Mouse (Mus musculus) embryonic facial prominence, embryonic 14.5 days (tissue): ENCODE measurements around the gene Gal3st2c. TPM values are rescaled to one million over a fixed set of nuclear protein-coding genes. Genes with fewer than 3 reads are reported as not detected.
"Not testable (repeated sequence)": the region's sequence is repeated elsewhere in the genome, so short reads cannot be mapped to it uniquely, and the experiment has no call there.

Source experiments
- ATAC-seq: fragments of 200-750 bp; cut with Nextera tagmentation; 2 replicates; pipeline ENCODE4 v1.8.0; 2017; ENCODE audit warnings: low read depth, moderate number of reproducible peaks, moderate TSS enrichment
- DNase-seq: peaks from one replicate; pipeline ENCODE4 v3.0.0-alpha.2; 2015; ENCODE audit warnings: low spot score
- H3K27ac ChIP-seq: fragments of 300-500 bp; sonication (generic); replicated peaks from 2 replicates; pipeline ENCODE4 v1.5.1; 2014; ENCODE audit warnings: low read depth, mild to moderate bottlenecking, low read length, moderate library complexity
- H3K27me3 ChIP-seq: fragments of 300-500 bp; sonication (generic); replicated peaks from 2 replicates; pipeline ENCODE4 v1.6.1; 2014; ENCODE audit warnings: low read length; ENCODE audit not compliant: control insufficient read depth, insufficient read depth
- H3K36me3 ChIP-seq: fragments of 300-500 bp; sonication (generic); 2 replicates; pipeline ENCODE4 v1.6.1; 2014; ENCODE audit warnings: low read length, mixed read lengths; ENCODE audit not compliant: control insufficient read depth, insufficient read depth
- H3K4me1 ChIP-seq: fragments of 300-500 bp; sonication (generic); 2 replicates; pipeline ENCODE4 v1.6.1; 2014; ENCODE audit warnings: antibody characterized with exemption, low read length; ENCODE audit not compliant: control insufficient read depth, insufficient read depth
- H3K4me2 ChIP-seq: fragments of 300-500 bp; sonication (generic); 2 replicates; pipeline ENCODE4 v1.6.1; 2014; ENCODE audit warnings: low read depth, mild to moderate bottlenecking, low read length, moderate library complexity, mixed read lengths
- H3K4me3 ChIP-seq: fragments of 300-500 bp; sonication (generic); 2 replicates; pipeline ENCODE4 v1.5.1; 2014; ENCODE audit warnings: low read depth, mild to moderate bottlenecking, low read length
- H3K9ac ChIP-seq: fragments of 300-500 bp; sonication (generic); 2 replicates; pipeline ENCODE4 v1.6.1; 2014; ENCODE audit warnings: low read depth, mild to moderate bottlenecking, low read length, moderate library complexity, mixed read lengths
- H3K9me3 ChIP-seq: fragments of 300-500 bp; sonication (generic); 2 replicates; pipeline ENCODE4 v1.6.1; 2016; ENCODE audit warnings: low read length; ENCODE audit not compliant: control insufficient read depth
- WGBS: fragments of 180-500 bp; shearing (Covaris S2); extraction: QIAGEN DNeasy Blood & Tissue Kit; methylation state at CpG from one replicate; pipeline ENCODE4 v1.1.7; 2014; 5-methylcytosine and 5-hydroxymethylcytosine counted together
- polyA plus RNA-seq: library from polyadenylated mRNA; unstranded; fragments of >200 nt; fragmentation: Nextera tagmentation; extraction: Ambion mirVana; gene quantifications from 2 replicates; pipeline ENCODE4 v1.2.1, GENCODE M21; 2014

The Gal3st2c gene
- polyA plus RNA-seq, 1 experiment from 2014 or later, result not detected

GRCm38 (mm10) chr1:93988786-93989185 is 1.5 kb upstream of the Gal3st2c start:
- WGBS, result 58% methylated on average over 3 of the region's 3 CpGs
- Histone ChIP-seq H3K4me1 (no peaks in the 10 kb centered on the region), H3K27me3 (no peaks in the 10 kb centered on the region), H3K9me3 (no peaks in the 10 kb centered on the region), H3K4me3 (no peak overlapping the region), H3K27ac (no peak overlapping the region), H3K9ac (no peak overlapping the region), H3K4me2 (no peak overlapping the region), H3K36me3 (no peaks in the 10 kb centered on the region)
- DNase-seq (no peak), ATAC-seq (no peak)

GRCm38 (mm10) chr1:93991068-93991467 is 759 bp downstream of the Gal3st2c start:
- H3K4me1 ChIP-seq, ATAC-seq, DNase-seq, H3K4me2 ChIP-seq, H3K4me3 ChIP-seq, H3K9me3 ChIP-seq, H3K27me3 ChIP-seq, H3K9ac ChIP-seq, H3K36me3 ChIP-seq, H3K27ac ChIP-seq: not testable (repeated sequence)
- WGBS, result 77% methylated on average over 2 of the region's 2 CpGs

GRCm38 (mm10) chr1:93991491-93991890 is 1.2 kb downstream of the Gal3st2c start:
- H3K27me3 ChIP-seq, H3K4me1 ChIP-seq, H3K9me3 ChIP-seq, H3K4me2 ChIP-seq, H3K9ac ChIP-seq, H3K27ac ChIP-seq, DNase-seq, ATAC-seq, H3K4me3 ChIP-seq, H3K36me3 ChIP-seq: not testable (repeated sequence)
- WGBS, result 87% methylated on average over 3 of the region's 3 CpGs

- H3K27ac ChIP-seq, result no peak overlapping the region
- H3K9ac ChIP-seq, result no peak overlapping the region
- H3K36me3 ChIP-seq, result no peaks in the 10 kb centered on the region
- no peak for ATAC-seq
- no peak overlapping the region for H3K4me2 ChIP-seq
- no peaks in the 10 kb centered on the region for H3K4me1 ChIP-seq
- DNase-seq, result no peak
- no peaks in the 10 kb centered on the region for H3K27me3 ChIP-seq
- H3K9me3 ChIP-seq, result no peaks in the 10 kb centered on the region
- no peak overlapping the region for H3K4me3 ChIP-seq
- 74% methylated on average over 2 of the region's 2 CpGs for WGBS
Measured at GRCm38 (mm10) chr1:94001023-94001422, 10.7 kb downstream of the Gal3st2c start.

GRCm38 (mm10) chr1:94005954-94006506 is 15.7 kb downstream of the Gal3st2c start:
- not testable (repeated sequence) for H3K4me1 ChIP-seq, H3K4me3 ChIP-seq, H3K27ac ChIP-seq, H3K9ac ChIP-seq, H3K36me3 ChIP-seq, H3K27me3 ChIP-seq, H3K9me3 ChIP-seq, H3K4me2 ChIP-seq, DNase-seq
- peak; percentile 12; the same call in 1 of the 2 replicates for ATAC-seq
- WGBS, result 85% methylated on average over 2 of the region's 2 CpGs

- not testable (repeated sequence) for H3K9ac ChIP-seq, H3K27ac ChIP-seq, H3K4me1 ChIP-seq, H3K4me3 ChIP-seq, H3K4me2 ChIP-seq, H3K27me3 ChIP-seq, H3K9me3 ChIP-seq, H3K36me3 ChIP-seq
- ATAC-seq (peak; percentile 63; the same call in 1 of the 2 replicates), DNase-seq (peak; percentile 78)
- WGBS, result 49% methylated on average over 13 of the region's 19 CpGs
Measured at GRCm38 (mm10) chr1:94008826-94009225, 18.5 kb downstream of the Gal3st2c start.

- Histone ChIP-seq H3K4me3 (no peak overlapping the region), H3K27me3 (no peaks in the 10 kb centered on the region), H3K36me3 (no peaks in the 10 kb centered on the region), H3K4me2 (no peak overlapping the region), H3K27ac (no peak overlapping the region), H3K9me3 (no peaks in the 10 kb centered on the region), H3K4me1 (no peaks in the 10 kb centered on the region), H3K9ac (no peak overlapping the region)
- WGBS, result 59% methylated on average over 3 of the region's 3 CpGs
- DNase-seq (no peak), ATAC-seq (no peak)
Measured at GRCm38 (mm10) chr1:94011643-94012042, 21.3 kb downstream of the Gal3st2c start.

- Histone ChIP-seq H3K27me3 (no peaks in the 10 kb centered on the region), H3K36me3 (no peaks in the 10 kb centered on the region), H3K4me2 (no peak within 1 kb of the TSS), H3K27ac (no peak within 1 kb of the TSS), H3K9ac (no peak within 1 kb of the TSS), H3K4me1 (no peaks in the 10 kb centered on the region), H3K4me3 (no peak within 1 kb of the TSS), H3K9me3 (no peaks in the 10 kb centered on the region)
- ATAC-seq, result no peak
- DNase-seq, result no peak
- WGBS, result 92% methylated on average over 6 of the region's 6 CpGs
Measured at GRCm38 (mm10) chr1:94020151-94020550, 29.8 kb downstream of the Gal3st2c start, which contains the start of gene Neu4. Gene Neu4, plus strand, starts transcription at chr1:94020451.

GRCm38 (mm10) chr1:94027506-94028108 is 37.3 kb downstream of the Gal3st2c start:
- WGBS, result 78% methylated on average over 12 of the region's 12 CpGs
- no peak for ATAC-seq

More at GRCm38 (mm10) chr1:94027506-94028108, 37.3 kb downstream of the Gal3st2c start:
- H3K4me3 ChIP-seq, result no peak overlapping the region
- H3K27ac ChIP-seq, result no peak overlapping the region
- no peak overlapping the region for H3K9ac ChIP-seq
- H3K36me3 ChIP-seq, result no peaks in the 10 kb centered on the region
- no peaks in the 10 kb centered on the region for H3K4me1 ChIP-seq
- H3K27me3 ChIP-seq, result no peaks in the 10 kb centered on the region
- H3K9me3 ChIP-seq, result no peaks in the 10 kb centered on the region
- no peak for DNase-seq
- H3K4me2 ChIP-seq, result no peak overlapping the region
